In genomic region chr2:27969158-27969557, GRCm38 (mm10) we compare ENCODE assay signal across 8 mouse cellular contexts.
DNase-seq lines count a peak whose midpoint lies in the region; ATAC-seq and TF ChIP-seq lines count a peak whose summit lies in the region.
"Had no signal": no experiment of that assay in that cellular context is flagged by ENCODE, and none has a peak within 500 bp of the region (broad histone marks: within the 10 kb centered on the region; RNA-seq: fewer than 3 reads in every experiment).

No protein-coding gene starts in this region.

- no peaks in the 10 kb centered on the region for H3K36me3 ChIP-seq in G1E (replicated peaks)

- H3K27ac ChIP-seq in left cerebral cortex, adult 2 months, result no peak overlapping the region
- H3K27ac ChIP-seq: limb, embryonic 15.5 days had no signal

- intact Hi-C loops in left cerebral cortex, adult 2 months (cut with DNase I), result loop anchor here (1.0 kb wide), 1 partner anchor 43 kb away; no protein-coding TSS in a partner anchor
- intact Hi-C loops in left cerebral cortex, postnatal 36 days (cut with DNase I), result no loop called here

- peaks cover 38% of the 10 kb centered on the region for H3K4me1 ChIP-seq in G1E (ENCODE audit: insufficient read depth, low read depth, low read length)
- H3K4me1 ChIP-seq: limb, embryonic 15.5 days had no signal

- no peaks in the 10 kb centered on the region for H3K9me3 ChIP-seq in G1E (replicated peaks)
- H3K9me3 ChIP-seq: limb, embryonic 15.5 days had no signal

- DNase-seq in left cerebral cortex, adult 2 months (ENCODE audit: extremely low spot score in 1 of 2, low spot score in 2 of 2), result peak; percentile 31 to 33
- DNase-seq in left cerebral cortex, postnatal 36 days (ENCODE audit: low spot score in 2 of 2), result no peak
- DNase-seq in G1E (ENCODE audit: low spot score), result no peak
- DNase-seq in adrenal gland, postnatal 25 days, result peak; percentile 23
- DNase-seq in kidney, postnatal 25 days, result peak; percentile 49 to 52
- peak; percentile 20 for DNase-seq in retina, adult 2 months (ENCODE audit: low read depth, low spot score)

- no peak overlapping the region for H3K4me3 ChIP-seq in left cerebral cortex, adult 2 months
- no peak overlapping the region for H3K4me3 ChIP-seq in G1E (ENCODE audit: low read depth, low read length)
- H3K4me3 ChIP-seq: limb, embryonic 15.5 days had no signal

- ATAC-seq in G1E (ENCODE audit: extremely low read depth, insufficient number of reproducible peaks, low FRiP score, poor library complexity, severe bottlenecking), result no peak
- 0 out of 2 replicates have a peak, but pooled peaks have one; percentile 40 for ATAC-seq in erythroblast, adult 5-6 weeks (replicated peaks; ENCODE audit: low FRiP score, poor library complexity, severe bottlenecking)

- peaks cover 6% of the 10 kb centered on the region for H3K27me3 ChIP-seq in G1E (ENCODE audit: insufficient read depth, low read length)
- H3K27me3 ChIP-seq: limb, embryonic 15.5 days had no signal

- peak; percentile 74 for TF ChIP-seq CTCF in left cerebral cortex, adult 2 months (IDR thresholded peaks at IDR 0.05)
- TF ChIP-seq CTCF in G1E (IDR thresholded peaks at IDR 0.05; ENCODE audit: low read depth, low read length), result peak; percentile 57

Comparison
In these comparisons a context has a peak if more than half of its experiments do, and no peak if none do; other contexts are left out.
1. DNase-seq: peak in left cerebral cortex, adult 2 months (2 of 2), adrenal gland, postnatal 25 days (single experiment), kidney, postnatal 25 days (2 of 2) and retina, adult 2 months (single experiment); none in left cerebral cortex, postnatal 36 days (0 of 2) and G1E (single experiment).